Mouse (Mus musculus) forebrain, embryonic 15.5 days (tissue): ENCODE data around the gene Scube1. TPM values are rescaled to one million over a fixed set of nuclear protein-coding genes. Genes with fewer than 3 reads are reported as not detected.

ENCODE experiments used
- ATAC-seq: fragments of 200-750 bp; cut with Nextera tagmentation; replicated peaks from 2 replicates; pipeline ENCODE4 v1.8.0; 2017; ENCODE audit warnings: mild to moderate bottlenecking, moderate TSS enrichment, moderate library complexity
- H3K27ac ChIP-seq: fragments of 300-500 bp; sonication (generic); replicated peaks from 2 replicates; pipeline ENCODE4 v1.5.1; 2015; ENCODE audit warnings: mild to moderate bottlenecking, inconsistent platforms
- H3K27me3 ChIP-seq: fragments of 300-500 bp; sonication (generic); 2 replicates; pipeline ENCODE4 v1.6.1; 2015; ENCODE audit warnings: inconsistent platforms
- H3K36me3 ChIP-seq: fragments of 300-500 bp; sonication (generic); 2 replicates; pipeline ENCODE4 v1.6.1; 2015; ENCODE audit warnings: mild to moderate bottlenecking, inconsistent platforms
- H3K4me1 ChIP-seq: fragments of 300-500 bp; sonication (generic); 2 replicates; pipeline ENCODE4 v1.6.1; 2015; ENCODE audit warnings: inconsistent platforms
- H3K4me2 ChIP-seq: fragments of 300-500 bp; sonication (generic); replicated peaks from 2 replicates; pipeline ENCODE4 v1.6.1; 2015; ENCODE audit warnings: mild to moderate bottlenecking, inconsistent platforms
- H3K4me3 ChIP-seq: fragments of 300-500 bp; sonication (generic); 2 replicates; pipeline ENCODE4 v1.5.1; 2015; ENCODE audit warnings: mild to moderate bottlenecking, inconsistent platforms
- H3K9ac ChIP-seq: fragments of 300-500 bp; sonication (generic); replicated peaks from 2 replicates; pipeline ENCODE4 v1.6.1; 2015; ENCODE audit warnings: mild to moderate bottlenecking, inconsistent platforms
- H3K9me3 ChIP-seq: fragments of 300-500 bp; sonication (generic); 2 replicates; pipeline ENCODE4 v1.6.1; 2016; ENCODE audit warnings: inconsistent platforms
- WGBS: fragments of 180-500 bp; shearing (Covaris S2); methylation state at CpG from one replicate; pipeline ENCODE4 v1.1.7; 2015; ENCODE audit warnings: mixed read lengths; 5-methylcytosine and 5-hydroxymethylcytosine counted together
- polyA plus RNA-seq: library from polyadenylated mRNA; unstranded; fragments of >200 nt; fragmentation: Nextera tagmentation; extraction: Ambion mirVana; gene quantifications from 2 replicates; pipeline ENCODE4 v1.2.1, GENCODE M21; 2015

Scube1 gene
- polyA plus RNA-seq, 1 experiment from 2014 or later, result 17.9 TPM

GRCm38 (mm10) chr15:83680300-83680699 lies 44.5 kb downstream of the Scube1 start:
- H3K27ac ChIP-seq, result no peak overlapping the region
- H3K4me2 ChIP-seq, result no peak overlapping the region
- no peak for ATAC-seq
- H3K4me3 ChIP-seq, result no peak overlapping the region
- no peaks in the 10 kb centered on the region for H3K9me3 ChIP-seq
- H3K27me3 ChIP-seq, result no peaks in the 10 kb centered on the region
- H3K36me3 ChIP-seq, result no peaks in the 10 kb centered on the region
- no peak overlapping the region for H3K9ac ChIP-seq
- 82% methylated on average over 7 of the region's 7 CpGs for WGBS
- peaks cover 13% of the 10 kb centered on the region for H3K4me1 ChIP-seq

DNA sequence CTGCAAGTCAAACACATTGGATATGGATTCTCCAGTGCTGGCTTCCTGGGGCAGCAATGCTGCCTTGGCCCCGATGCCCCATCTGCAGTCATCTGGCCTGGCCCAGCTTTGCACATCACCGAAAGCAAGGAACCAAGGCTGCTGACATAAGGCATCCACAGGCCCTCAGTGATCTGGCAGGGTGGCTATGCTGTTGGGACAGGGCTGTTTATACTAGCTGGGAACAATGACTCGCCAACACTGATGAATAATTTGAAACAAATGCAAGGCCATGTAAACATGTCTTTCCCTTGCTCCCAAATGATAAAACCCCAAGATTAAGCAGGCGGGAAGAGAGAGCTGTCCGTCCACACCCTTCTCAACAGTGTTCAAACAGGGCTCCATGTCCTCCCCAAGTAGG lies 45.1 kb downstream of the Scube1 start:
- 74% methylated on average over 5 of the region's 5 CpGs for WGBS
- no peak for ATAC-seq
- no peaks in the 10 kb centered on the region for H3K27me3 ChIP-seq
- no peak overlapping the region for H3K4me3 ChIP-seq
- peaks cover 13% of the 10 kb centered on the region for H3K4me1 ChIP-seq
- H3K36me3 ChIP-seq, result no peaks in the 10 kb centered on the region
- no peak overlapping the region for H3K9ac ChIP-seq
- H3K9me3 ChIP-seq, result no peaks in the 10 kb centered on the region
- no peak overlapping the region for H3K4me2 ChIP-seq
- no peak overlapping the region for H3K27ac ChIP-seq

DNA sequence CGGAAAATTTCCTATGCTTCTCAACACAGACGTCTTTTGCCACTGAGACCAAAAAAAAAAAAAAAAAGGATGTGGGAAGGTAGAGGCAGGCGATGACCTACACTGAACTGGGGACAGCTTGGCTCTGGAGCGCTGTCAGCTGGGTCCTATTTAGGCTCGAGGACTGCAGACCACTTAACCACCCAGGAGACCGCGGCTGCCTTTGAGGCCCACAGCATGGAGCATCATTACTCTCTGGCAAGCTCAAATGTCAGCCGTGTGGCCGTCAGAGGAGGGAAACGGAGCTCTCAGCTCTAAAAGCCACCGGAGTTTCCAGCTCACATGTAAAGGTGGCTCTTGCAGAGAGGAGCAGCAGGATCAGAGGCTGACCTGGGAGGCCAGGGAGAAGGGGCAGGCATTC lies 46.2 kb downstream of the Scube1 start:
- H3K9ac ChIP-seq, result no peak overlapping the region
- H3K4me2 ChIP-seq, result no peak overlapping the region
- no peak overlapping the region for H3K4me3 ChIP-seq
- H3K27ac ChIP-seq, result 0 out of 2 replicates have a peak overlapping the region, but pooled peaks have one; percentile 15
- no peaks in the 10 kb centered on the region for H3K36me3 ChIP-seq
- peak; percentile 46; the same call in 1 of the 2 replicates for ATAC-seq
- 8% methylated on average over 11 of the region's 11 CpGs for WGBS
- H3K9me3 ChIP-seq, result no peaks in the 10 kb centered on the region
- H3K4me1 ChIP-seq, result peaks cover 13% of the 10 kb centered on the region
- no peaks in the 10 kb centered on the region for H3K27me3 ChIP-seq

- WGBS, result 9% methylated on average over 7 of the region's 7 CpGs
- H3K4me3 ChIP-seq, result no peak overlapping the region
- peaks cover 13% of the 10 kb centered on the region for H3K4me1 ChIP-seq
- no peaks in the 10 kb centered on the region for H3K36me3 ChIP-seq
- no peak overlapping the region for H3K4me2 ChIP-seq
- no peaks in the 10 kb centered on the region for H3K9me3 ChIP-seq
- no peak for ATAC-seq
- H3K27me3 ChIP-seq, result no peaks in the 10 kb centered on the region
- H3K9ac ChIP-seq, result no peak overlapping the region
- peak overlapping the region; percentile 15; the same call in 1 of the 2 replicates for H3K27ac ChIP-seq
These were observed 46.7 kb downstream of the Scube1 start for GRCm38 (mm10) chr15:83678089-83678488.

GRCm38 (mm10) chr15:83677098-83677497 lies 47.7 kb downstream of the Scube1 start:
- WGBS, result 93% methylated on average over 6 of the region's 6 CpGs
- no peak for ATAC-seq
- H3K4me1 ChIP-seq, result peaks cover 13% of the 10 kb centered on the region

DNA sequence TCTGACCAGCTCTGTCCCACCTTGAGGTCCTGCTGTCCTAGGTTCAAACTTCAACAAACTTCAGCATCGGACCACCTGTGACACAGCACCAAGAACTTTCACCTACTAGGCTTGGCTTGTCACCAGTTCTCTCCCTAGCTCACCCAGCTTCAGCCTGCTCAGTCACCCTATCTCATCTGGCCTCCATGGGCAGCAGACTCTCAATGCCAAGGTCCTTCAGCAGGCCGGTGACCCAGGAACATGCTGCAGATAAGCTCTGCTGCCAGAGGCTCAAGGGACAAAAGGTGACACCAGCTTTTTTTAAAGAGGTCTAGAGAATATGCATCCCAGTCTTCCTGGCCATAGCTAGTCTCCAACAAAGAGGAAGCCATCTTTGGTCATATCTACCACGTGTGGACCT lies 48.5 kb downstream of the Scube1 start:
- H3K4me2 ChIP-seq, result no peak overlapping the region
- no peak overlapping the region for H3K27ac ChIP-seq
- peaks cover 13% of the 10 kb centered on the region for H3K4me1 ChIP-seq
- ATAC-seq, result no peak
- no peak overlapping the region for H3K4me3 ChIP-seq
- H3K27me3 ChIP-seq, result no peaks in the 10 kb centered on the region
- H3K36me3 ChIP-seq, result no peaks in the 10 kb centered on the region
- H3K9me3 ChIP-seq, result no peaks in the 10 kb centered on the region
- 97% methylated on average over 3 of the region's 3 CpGs for WGBS
- H3K9ac ChIP-seq, result no peak overlapping the region

More at GRCm38 (mm10) chr15:83677098-83677497, 47.7 kb downstream of the Scube1 start:
- Histone ChIP-seq H3K36me3 (no peaks in the 10 kb centered on the region), H3K27ac (no peak overlapping the region), H3K4me2 (no peak overlapping the region), H3K9me3 (no peaks in the 10 kb centered on the region), H3K27me3 (no peaks in the 10 kb centered on the region), H3K9ac (no peak overlapping the region), H3K4me3 (no peak overlapping the region)

GRCm38 (mm10) chr15:83673621-83674020 lies 51.2 kb downstream of the Scube1 start:
- H3K36me3 ChIP-seq, result no peaks in the 10 kb centered on the region
- H3K27me3 ChIP-seq, result no peaks in the 10 kb centered on the region
- 80% methylated on average over 3 of the region's 3 CpGs for WGBS
- no peak for ATAC-seq
- H3K4me2 ChIP-seq, result no peak overlapping the region
- H3K9me3 ChIP-seq, result no peaks in the 10 kb centered on the region
- H3K9ac ChIP-seq, result no peak overlapping the region
- no peak overlapping the region for H3K4me3 ChIP-seq
- no peak overlapping the region for H3K27ac ChIP-seq
- peaks cover 10% of the 10 kb centered on the region for H3K4me1 ChIP-seq

DNA sequence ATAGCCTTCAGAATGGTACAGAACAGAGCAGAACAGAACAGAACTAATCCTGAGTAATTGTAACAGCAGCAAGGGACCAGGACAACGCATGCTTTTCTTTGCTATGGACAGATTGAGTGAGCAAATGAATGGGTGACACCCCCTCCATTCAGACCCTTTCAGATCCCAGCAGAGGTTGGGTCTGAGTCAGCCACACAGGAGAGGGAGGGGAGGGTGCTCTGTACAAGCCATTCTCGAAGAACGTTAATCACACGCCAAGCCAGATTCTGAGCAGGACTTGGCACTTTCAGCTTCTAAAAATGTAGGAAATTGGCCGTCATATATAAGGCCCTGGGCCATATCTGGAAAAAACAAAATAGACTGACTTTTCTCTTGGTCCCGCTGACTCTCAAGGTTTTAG lies 57.3 kb downstream of the Scube1 start:
- 21% methylated on average over 6 of the region's 6 CpGs for WGBS
- Histone ChIP-seq H3K4me2 (no peak overlapping the region), H3K9me3 (no peaks in the 10 kb centered on the region), H3K36me3 (no peaks in the 10 kb centered on the region), H3K9ac (no peak overlapping the region), H3K4me3 (no peak overlapping the region), H3K27ac (peak overlapping the region; percentile 48; the same call in 1 of the 2 replicates), H3K27me3 (no peaks in the 10 kb centered on the region), H3K4me1 (peaks cover 18% of the 10 kb centered on the region)
- peak; percentile 44; the same call in 1 of the 2 replicates for ATAC-seq

DNA sequence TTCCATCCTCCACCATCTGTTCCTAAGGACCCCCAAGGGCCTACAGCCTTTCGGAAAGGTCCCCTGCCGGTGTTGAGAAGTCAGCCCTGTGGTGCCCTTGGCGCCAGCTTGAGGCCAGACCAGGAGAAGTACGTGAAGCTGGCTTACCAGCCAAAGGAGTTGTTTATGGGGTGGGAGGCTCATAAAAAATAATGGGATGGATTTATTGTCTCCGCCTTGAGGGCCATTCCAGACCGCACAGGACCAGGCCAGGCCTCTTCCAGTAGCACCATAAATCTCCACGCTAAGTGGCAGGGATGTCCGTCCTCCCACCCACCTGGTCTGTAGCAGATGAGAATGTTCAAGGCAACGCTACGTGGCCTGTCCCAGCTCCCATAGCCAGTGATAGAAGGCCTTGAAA lies 58.4 kb downstream of the Scube1 start:
- H3K9me3 ChIP-seq, result no peaks in the 10 kb centered on the region
- H3K4me2 ChIP-seq, result no peak overlapping the region
- peaks cover 18% of the 10 kb centered on the region for H3K4me1 ChIP-seq
- no peaks in the 10 kb centered on the region for H3K36me3 ChIP-seq
- no peak overlapping the region for H3K4me3 ChIP-seq
- ATAC-seq, result no peak
- 93% methylated on average over 10 of the region's 10 CpGs for WGBS
- H3K9ac ChIP-seq, result no peak overlapping the region
- no peaks in the 10 kb centered on the region for H3K27me3 ChIP-seq
- no peak overlapping the region for H3K27ac ChIP-seq

DNA sequence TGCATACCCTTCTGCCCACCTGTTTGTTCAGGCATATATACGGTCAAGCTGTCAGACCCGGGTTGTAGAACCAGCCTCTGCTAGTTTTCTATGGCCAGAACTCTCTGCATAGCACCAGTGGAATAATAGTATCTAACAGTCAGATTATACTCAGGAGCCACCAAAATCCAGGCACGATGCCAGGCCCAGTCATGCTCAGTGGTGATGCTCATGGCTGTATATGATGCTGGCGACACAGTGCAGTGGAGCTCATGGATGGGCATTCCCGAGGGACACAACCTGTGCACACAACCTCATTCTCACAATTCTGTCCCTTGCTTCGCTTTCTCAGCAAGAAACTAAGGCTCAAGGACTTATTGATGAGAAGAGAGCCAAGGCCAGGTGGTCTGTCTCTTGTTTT lies 58.8 kb downstream of the Scube1 start:
- Histone ChIP-seq H3K4me1 (peaks cover 18% of the 10 kb centered on the region), H3K9ac (no peak overlapping the region), H3K27ac (no peak overlapping the region), H3K4me3 (no peak overlapping the region), H3K36me3 (no peaks in the 10 kb centered on the region), H3K9me3 (no peaks in the 10 kb centered on the region), H3K27me3 (no peaks in the 10 kb centered on the region), H3K4me2 (no peak overlapping the region)
- ATAC-seq, result no peak
- WGBS, result 77% methylated on average over 6 of the region's 6 CpGs

DNA sequence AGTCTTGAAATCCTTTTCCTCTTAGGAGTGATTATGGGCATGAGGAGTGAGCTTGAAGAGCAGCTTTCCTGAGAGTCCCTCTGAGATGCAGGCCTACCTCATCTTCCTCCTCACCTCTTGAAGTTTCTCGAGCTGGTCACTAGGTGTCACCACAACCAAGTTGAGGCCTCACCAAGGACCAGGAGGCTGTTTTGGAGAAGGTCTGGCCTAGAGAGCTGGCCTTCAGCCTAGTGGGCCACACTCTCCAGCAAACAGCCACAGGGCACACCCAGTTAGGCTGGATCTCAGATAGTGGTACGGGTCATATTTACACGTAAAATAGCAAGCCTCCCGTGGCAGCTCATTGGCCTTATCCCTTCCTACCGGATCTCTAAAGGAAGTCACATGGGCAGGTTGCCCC lies 60.1 kb downstream of the Scube1 start:
- no peaks in the 10 kb centered on the region for H3K36me3 ChIP-seq
- H3K4me2 ChIP-seq, result no peak overlapping the region
- no peak overlapping the region for H3K27ac ChIP-seq
- H3K27me3 ChIP-seq, result no peaks in the 10 kb centered on the region
- H3K9ac ChIP-seq, result no peak overlapping the region
- H3K9me3 ChIP-seq, result no peaks in the 10 kb centered on the region
- H3K4me1 ChIP-seq, result peaks cover 18% of the 10 kb centered on the region
- no peak overlapping the region for H3K4me3 ChIP-seq
- peak; percentile 58 for ATAC-seq
- WGBS, result 56% methylated on average over 5 of the region's 5 CpGs

- Histone ChIP-seq H3K27ac (no peak overlapping the region), H3K9ac (no peak overlapping the region), H3K4me2 (no peak overlapping the region), H3K4me1 (peaks cover 18% of the 10 kb centered on the region), H3K27me3 (no peaks in the 10 kb centered on the region), H3K4me3 (no peak overlapping the region), H3K9me3 (no peaks in the 10 kb centered on the region), H3K36me3 (no peaks in the 10 kb centered on the region)
- WGBS, result 45% methylated on average over 4 of the region's 4 CpGs
- no peak for ATAC-seq
These were observed 61.8 kb downstream of the Scube1 start for GRCm38 (mm10) chr15:83663066-83663465.

DNA sequence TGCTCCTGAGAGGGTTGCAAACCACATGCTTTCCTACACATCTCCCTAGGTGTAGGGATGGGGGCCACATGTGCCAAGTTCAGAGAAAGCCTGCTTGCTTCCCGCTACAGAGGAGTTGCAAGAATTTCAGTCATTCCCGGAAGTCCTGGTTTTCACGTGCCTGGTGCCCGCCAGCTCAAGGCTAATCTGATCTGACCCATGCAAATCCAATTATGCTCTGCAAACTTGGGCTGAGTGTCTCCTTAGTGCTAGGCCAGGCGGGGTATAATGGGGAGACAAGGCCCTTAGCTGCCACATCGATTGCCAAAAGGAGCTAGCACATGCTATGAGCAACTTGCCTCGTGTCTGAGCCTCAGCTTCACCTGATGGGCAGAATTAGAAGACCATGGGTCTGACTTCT lies 62.7 kb downstream of the Scube1 start:
- Histone ChIP-seq H3K4me2 (no peak overlapping the region), H3K9me3 (no peaks in the 10 kb centered on the region), H3K9ac (no peak overlapping the region), H3K27ac (no peak overlapping the region), H3K4me3 (no peak overlapping the region), H3K27me3 (no peaks in the 10 kb centered on the region), H3K4me1 (peaks cover 8% of the 10 kb centered on the region), H3K36me3 (no peaks in the 10 kb centered on the region)
- ATAC-seq, result no peak
- WGBS, result 60% methylated on average over 7 of the region's 7 CpGs
